Mouse (Mus musculus): Measurements from ENCODE around the gene Apol11a. TPM values are rescaled to one million over a fixed set of nuclear protein-coding genes. Genes with fewer than 3 reads are reported as not detected.
"Not testable (repeated sequence)": the region's sequence is repeated elsewhere in the genome, so short reads cannot be mapped to it uniquely, and the experiment has no call there.

Apol11a gene
- polyA plus RNA-seq, 1 experiment from 2014 or later, result not detected

- H3K4me2 ChIP-seq, result no peak within 1 kb of the TSS
- DNase-seq (ENCODE audit: low spot score), result no peak
- no peak within 1 kb of the TSS for H3K4me3 ChIP-seq (ENCODE audit: low read depth, low read length)
- H3K36me3 ChIP-seq (ENCODE audit: control insufficient read depth, insufficient read depth, low read length), result no peaks in the 10 kb centered on the region
- no peak for ATAC-seq (replicated peaks; ENCODE audit: low FRiP score)
- no peaks in the 10 kb centered on the region for H3K27me3 ChIP-seq (replicated peaks; ENCODE audit: control insufficient read depth, insufficient read depth, low read length)
- no peak within 1 kb of the TSS for H3K27ac ChIP-seq (ENCODE audit: low read depth, low read length)
- H3K4me1 ChIP-seq (replicated peaks; ENCODE audit: control insufficient read depth, insufficient read depth, low read length), result no peaks in the 10 kb centered on the region
- H3K9me3 ChIP-seq (ENCODE audit: control insufficient read depth, low read length), result no peaks in the 10 kb centered on the region
- no peak within 1 kb of the TSS for H3K9ac ChIP-seq (ENCODE audit: low read depth, low read length)
Measured at GRCm38 (mm10) chr15:77533216-77533615, 25.1 kb downstream of the Apol11a start, which contains the start of gene Apol7c. Gene Apol7c, minus strand, starts transcription at chr15:77533316.

DNA sequence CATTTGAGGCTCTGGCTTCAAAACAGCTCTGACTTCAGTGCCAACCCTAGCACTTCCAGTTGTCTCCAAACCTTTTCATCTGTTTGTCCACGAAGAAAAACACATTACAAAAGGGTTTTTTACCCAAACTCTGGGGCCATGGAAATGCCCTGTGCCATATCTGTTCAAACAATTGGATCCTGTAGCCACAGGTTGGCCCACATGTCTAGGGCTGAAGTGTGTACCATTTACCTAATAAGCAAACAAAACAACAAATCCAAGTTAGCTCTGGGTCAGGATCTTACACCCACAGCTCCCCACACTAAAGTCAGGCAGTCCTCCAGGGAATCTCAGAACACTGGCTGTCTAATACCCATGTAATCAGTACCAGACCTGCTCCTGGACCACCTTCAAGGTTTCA is 31.1 kb downstream of the Apol11a start:
- not testable (repeated sequence) for H3K4me1 ChIP-seq (replicated peaks; ENCODE audit: control insufficient read depth, insufficient read depth, low read length); H3K27ac ChIP-seq (ENCODE audit: low read depth, low read length); H3K9ac ChIP-seq (ENCODE audit: low read depth, low read length); ATAC-seq (replicated peaks; ENCODE audit: low FRiP score); H3K27me3 ChIP-seq (replicated peaks; ENCODE audit: control insufficient read depth, insufficient read depth, low read length); H3K4me2 ChIP-seq; H3K4me3 ChIP-seq (ENCODE audit: low read depth, low read length); DNase-seq (ENCODE audit: low spot score); H3K36me3 ChIP-seq (ENCODE audit: control insufficient read depth, insufficient read depth, low read length); H3K9me3 ChIP-seq (ENCODE audit: control insufficient read depth, low read length)
- 24% methylated on average over 1 of the region's 1 CpGs for WGBS

DNA sequence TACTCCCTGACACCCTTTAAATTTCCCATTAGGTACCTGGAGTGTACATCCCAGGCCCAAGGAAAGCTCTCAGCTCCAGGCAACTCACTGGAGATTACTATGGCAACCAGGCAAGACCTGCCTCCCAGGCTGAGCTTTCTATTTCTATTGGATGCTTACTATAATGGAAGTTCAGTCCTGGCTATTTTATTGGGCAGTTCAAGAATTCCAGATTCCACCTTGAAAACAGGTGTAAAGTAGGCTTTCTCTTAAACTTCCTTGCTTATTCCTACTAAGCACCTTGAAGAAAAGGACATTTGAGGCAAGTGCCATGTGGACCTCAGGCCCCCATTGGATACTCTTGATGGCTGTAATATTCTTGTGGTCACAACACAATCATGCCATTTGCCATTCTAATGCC is 53.7 kb downstream of the Apol11a start, which contains the start of gene 1700025B11Rik:
Gene 1700025B11Rik (minus strand): TSS at position 101 of the 400 bp plus-strand sequence.
- Histone ChIP-seq H3K4me3 (ENCODE audit: low read depth, low read length) (no peak within 1 kb of the TSS), H3K27me3 (replicated peaks; ENCODE audit: control insufficient read depth, insufficient read depth, low read length) (no peaks in the 10 kb centered on the region), H3K9me3 (ENCODE audit: control insufficient read depth, low read length) (no peaks in the 10 kb centered on the region), H3K9ac (ENCODE audit: low read depth, low read length) (no peak within 1 kb of the TSS), H3K27ac (ENCODE audit: low read depth, low read length) (no peak within 1 kb of the TSS), H3K4me2 (no peak within 1 kb of the TSS), H3K36me3 (ENCODE audit: control insufficient read depth, insufficient read depth, low read length) (no peaks in the 10 kb centered on the region), H3K4me1 (replicated peaks; ENCODE audit: control insufficient read depth, insufficient read depth, low read length) (no peaks in the 10 kb centered on the region)
- ATAC-seq (replicated peaks; ENCODE audit: low FRiP score) (no peak), DNase-seq (ENCODE audit: low spot score) (no peak)

DNA sequence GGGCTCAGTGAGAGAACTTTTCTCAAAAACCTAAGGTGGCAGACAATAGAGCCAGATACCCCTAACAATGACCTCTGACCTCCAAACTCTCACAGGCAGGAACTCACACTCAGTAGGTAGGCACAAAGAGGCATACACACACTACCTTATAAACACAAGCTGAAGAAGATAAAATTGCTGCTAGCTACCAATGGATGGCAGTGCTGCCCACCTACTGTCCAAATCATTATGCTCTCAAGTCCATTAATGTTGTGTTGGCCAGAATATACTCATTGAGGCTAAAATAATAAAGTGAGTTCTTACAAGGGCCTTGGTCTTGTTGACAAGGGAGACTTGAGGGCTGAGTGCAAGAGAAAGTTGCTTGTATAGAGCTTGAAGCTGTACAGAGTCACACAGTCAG is 55.1 kb downstream of the Apol11a start:
- ATAC-seq (replicated peaks; ENCODE audit: low FRiP score) (no peak), DNase-seq (ENCODE audit: low spot score) (no peak)
- no peaks in the 10 kb centered on the region for H3K4me1 ChIP-seq (replicated peaks; ENCODE audit: control insufficient read depth, insufficient read depth, low read length)
- no peak overlapping the region for H3K4me2 ChIP-seq
- H3K4me3 ChIP-seq (ENCODE audit: low read depth, low read length), result no peak overlapping the region
- H3K9ac ChIP-seq (ENCODE audit: low read depth, low read length), result no peak overlapping the region
- H3K36me3 ChIP-seq (ENCODE audit: control insufficient read depth, insufficient read depth, low read length), result no peaks in the 10 kb centered on the region
- H3K27ac ChIP-seq (ENCODE audit: low read depth, low read length), result no peak overlapping the region
- no peaks in the 10 kb centered on the region for H3K27me3 ChIP-seq (replicated peaks; ENCODE audit: control insufficient read depth, insufficient read depth, low read length)
- no peaks in the 10 kb centered on the region for H3K9me3 ChIP-seq (ENCODE audit: control insufficient read depth, low read length)

Other genes starting within 250 kb of the Apol11a start
- 24.3 and 26.6 TPM in 2 replicates for gene Rbfox2, start 201.3 kb upstream of the Apol11a start, polyA plus RNA-seq (2014; fragmentation: Nextera tagmentation; extraction: Ambion mirVana)
- gene Apol7a, start 109.2 kb upstream of the Apol11a start, polyA plus RNA-seq (2014; fragmentation: Nextera tagmentation; extraction: Ambion mirVana), result not detected in 2 replicates
- not detected in 2 replicates for gene Apol9a, start 97.1 kb upstream of the Apol11a start, polyA plus RNA-seq (2014; fragmentation: Nextera tagmentation; extraction: Ambion mirVana)
- gene Apol7b, start 60.8 kb upstream of the Apol11a start, polyA plus RNA-seq (2014; fragmentation: Nextera tagmentation; extraction: Ambion mirVana), result not detected in 2 replicates
- gene Apol10a, start 31.2 kb upstream of the Apol11a start, polyA plus RNA-seq (2014; fragmentation: Nextera tagmentation; extraction: Ambion mirVana), result not detected in 2 replicates
- gene Apol7c, start 25.0 kb downstream of the Apol11a start, polyA plus RNA-seq (2014; fragmentation: Nextera tagmentation; extraction: Ambion mirVana), result 0.08 TPM in 1 of 2 replicates, not detected in the other
- not detected in 2 replicates for gene 1700025B11Rik, start 53.6 kb downstream of the Apol11a start, polyA plus RNA-seq (2014; fragmentation: Nextera tagmentation; extraction: Ambion mirVana)
- not detected in 2 replicates for gene Apol10b, start 87.9 kb downstream of the Apol11a start, polyA plus RNA-seq (2014; fragmentation: Nextera tagmentation; extraction: Ambion mirVana)
- gene Gm36245, start 91.0 kb downstream of the Apol11a start, polyA plus RNA-seq (2014; fragmentation: Nextera tagmentation; extraction: Ambion mirVana), result not detected in 2 replicates
- 0.41 and 0.42 TPM in 2 replicates for gene Apol11b, start 135.0 kb downstream of the Apol11a start, polyA plus RNA-seq (2014; fragmentation: Nextera tagmentation; extraction: Ambion mirVana)
- not detected in 2 replicates for gene Apol7e, start 190.6 kb downstream of the Apol11a start, polyA plus RNA-seq (2014; fragmentation: Nextera tagmentation; extraction: Ambion mirVana)
- not detected in 2 replicates for gene Apol9b, start 220.8 kb downstream of the Apol11a start, polyA plus RNA-seq (2014; fragmentation: Nextera tagmentation; extraction: Ambion mirVana)
- 2.9 and 3.2 TPM in 2 replicates for gene Apol8, start 248.7 kb downstream of the Apol11a start, polyA plus RNA-seq (2014; fragmentation: Nextera tagmentation; extraction: Ambion mirVana)

Measured in liver, embryonic 11.5 days (tissue).